Mouse (Mus musculus) olfactory bulb, adult 2 months (tissue): ENCODE results near the gene Lmx1b. TPM values are rescaled to one million over a fixed set of nuclear protein-coding genes. Genes with fewer than 3 reads are reported as not detected.

Source experiments
- H3K27ac ChIP-seq: fragments of 200-500 bp; 2 replicates; pipeline ENCODE4 v1.5.1; 2012; ENCODE audit warnings: low read depth, low read length; ENCODE audit not compliant: insufficient read depth
- H3K4me1 ChIP-seq: fragments of 200-500 bp; 2 replicates; pipeline ENCODE4 v1.6.1; 2012; ENCODE audit warnings: low read length; ENCODE audit not compliant: control insufficient read depth, insufficient read depth
- H3K4me3 ChIP-seq: fragments of 200-500 bp; 2 replicates; pipeline ENCODE4 v1.5.1; 2012; ENCODE audit warnings: mild to moderate bottlenecking, low read depth, low read length, moderate library complexity; ENCODE audit not compliant: insufficient read depth
- CTCF ChIP-seq: fragments of 200-500 bp; IDR thresholded peaks from 2 replicates; pipeline ENCODE4 v1.5.1; 2012; ENCODE audit warnings: low read depth, mild to moderate bottlenecking, low read length, moderate library complexity; ENCODE audit not compliant: insufficient read depth
- POLR2A ChIP-seq: fragments of 200-500 bp; IDR thresholded peaks from 2 replicates; pipeline ENCODE4 v1.6.1; 2012; ENCODE audit warnings: mild to moderate bottlenecking, low read depth, low read length, moderate library complexity; ENCODE audit not compliant: insufficient read depth
- WGBS: fragments of 180-500 bp; shearing (Covaris S2); methylation state at CpG from one replicate; pipeline ENCODE4 v1.1.7; 2018; 5-methylcytosine and 5-hydroxymethylcytosine counted together
- polyA plus RNA-seq: library from polyadenylated mRNA; stranded (reverse); fragments of >200 nt; gene quantifications from 2 replicates; pipeline ENCODE4 v1.2.4, GENCODE M21; 2012; ENCODE audit warnings: low replicate concordance; ENCODE audit not compliant: missing spikeins, insufficient read depth, insufficient read length

Lmx1b gene
- polyA plus RNA-seq, 1 experiment = not detected

- TF ChIP-seq POLR2A (no peak), CTCF (no peak)
- WGBS = 31% methylated on average over 5 of the region's 5 CpGs
- no peak overlapping the region for H3K4me3 ChIP-seq
- H3K27ac ChIP-seq = no peak overlapping the region
- H3K4me1 ChIP-seq = peaks cover 12% of the 10 kb centered on the region
Measured at GRCm38 (mm10) chr2:33633237-33633636, 7.1 kb downstream of the Lmx1b start.

GRCm38 (mm10) chr2:33632551-33633059, 7.7 kb downstream of the Lmx1b start:
- Histone ChIP-seq H3K27ac (no peak overlapping the region), H3K4me3 (no peak overlapping the region), H3K4me1 (peaks cover 12% of the 10 kb centered on the region)
- WGBS = 18% methylated on average over 5 of the region's 5 CpGs
- TF ChIP-seq POLR2A (no peak), CTCF (no peak)

DNA sequence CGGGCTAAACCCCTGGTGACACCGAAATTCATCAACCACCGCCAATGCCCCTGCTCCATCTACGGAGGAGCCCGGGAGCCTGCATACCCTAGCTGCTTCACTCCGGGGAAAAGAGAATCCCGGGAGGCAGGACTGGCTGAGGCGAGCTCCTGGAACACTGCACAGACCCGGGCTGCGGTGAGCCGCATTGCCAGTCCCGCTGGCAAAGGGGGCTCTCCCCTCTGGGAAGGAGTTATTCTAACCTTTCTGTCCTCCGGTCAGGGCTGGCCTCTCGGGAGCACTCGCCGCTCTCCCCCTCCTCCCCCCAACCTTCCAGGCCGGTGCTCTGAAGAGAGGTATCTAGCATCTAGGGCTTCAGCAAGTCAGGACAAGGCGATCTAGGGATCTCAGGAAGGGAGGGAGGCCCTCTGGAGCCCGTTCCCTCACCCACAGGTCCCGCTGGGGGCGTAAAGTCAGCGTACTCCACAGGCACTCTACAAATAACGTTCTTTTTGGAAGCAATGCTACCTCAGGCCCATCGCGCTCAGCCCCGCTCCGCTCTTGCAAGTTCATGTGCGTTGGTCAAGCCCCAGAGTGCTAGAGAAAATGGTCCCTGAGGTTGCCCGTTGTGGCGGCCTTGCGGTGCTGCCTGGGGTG, 8.5 kb downstream of the Lmx1b start:
- TF ChIP-seq CTCF (no peak), POLR2A (no peak)
- H3K27ac ChIP-seq = no peak overlapping the region
- peaks cover 12% of the 10 kb centered on the region for H3K4me1 ChIP-seq
- H3K4me3 ChIP-seq = no peak overlapping the region
- 2% methylated on average over 31 of the region's 31 CpGs for WGBS

GRCm38 (mm10) chr2:33631022-33631707, 9.1 kb downstream of the Lmx1b start:
- H3K4me1 ChIP-seq = peaks cover 12% of the 10 kb centered on the region
- H3K27ac ChIP-seq = no peak overlapping the region
- no peak overlapping the region for H3K4me3 ChIP-seq
- TF ChIP-seq POLR2A = no peak
- TF ChIP-seq CTCF = no peak
- 2% methylated on average over 40 of the region's 40 CpGs for WGBS

GRCm38 (mm10) chr2:33630081-33631021, 10.0 kb downstream of the Lmx1b start:
- Histone ChIP-seq H3K4me1 (peaks cover 12% of the 10 kb centered on the region), H3K4me3 (no peak overlapping the region), H3K27ac (no peak overlapping the region)
- 4% methylated on average over 34 of the region's 34 CpGs for WGBS
- TF ChIP-seq POLR2A (no peak), CTCF (no peak)

- Histone ChIP-seq H3K4me1 (peaks cover 12% of the 10 kb centered on the region), H3K27ac (no peak overlapping the region), H3K4me3 (no peak overlapping the region)
- no peak for TF ChIP-seq CTCF
- 0 out of 2 replicates have a peak, but pooled peaks have one; percentile 10 for TF ChIP-seq POLR2A
- WGBS = 18% methylated on average over 6 of the region's 6 CpGs
Measured at GRCm38 (mm10) chr2:33629641-33630040, 10.7 kb downstream of the Lmx1b start.

DNA sequence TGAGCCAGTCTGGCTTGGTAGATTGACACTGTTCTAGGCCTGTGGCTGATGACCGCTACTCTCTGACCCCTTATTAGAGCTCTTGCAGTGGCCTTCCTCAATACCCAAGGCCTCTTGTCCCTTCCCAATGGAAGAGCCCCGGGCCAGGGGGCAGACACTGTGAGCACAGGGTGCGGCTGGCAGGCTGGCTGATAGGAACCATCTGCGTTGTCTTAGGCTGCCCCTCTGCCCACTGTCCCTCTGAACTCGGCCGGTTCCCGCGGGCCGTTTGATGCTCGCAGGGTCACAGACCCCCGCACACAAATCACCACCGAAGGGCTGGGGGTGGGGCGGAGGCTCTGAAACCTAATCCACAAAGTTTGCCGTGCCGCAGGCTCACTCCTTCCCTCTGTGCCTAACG, 11.5 kb downstream of the Lmx1b start:
- H3K4me1 ChIP-seq = peaks cover 12% of the 10 kb centered on the region
- 9% methylated on average over 16 of the region's 16 CpGs for WGBS
- H3K4me3 ChIP-seq = no peak overlapping the region
- TF ChIP-seq CTCF = no peak
- TF ChIP-seq POLR2A = no peak
- no peak overlapping the region for H3K27ac ChIP-seq

DNA sequence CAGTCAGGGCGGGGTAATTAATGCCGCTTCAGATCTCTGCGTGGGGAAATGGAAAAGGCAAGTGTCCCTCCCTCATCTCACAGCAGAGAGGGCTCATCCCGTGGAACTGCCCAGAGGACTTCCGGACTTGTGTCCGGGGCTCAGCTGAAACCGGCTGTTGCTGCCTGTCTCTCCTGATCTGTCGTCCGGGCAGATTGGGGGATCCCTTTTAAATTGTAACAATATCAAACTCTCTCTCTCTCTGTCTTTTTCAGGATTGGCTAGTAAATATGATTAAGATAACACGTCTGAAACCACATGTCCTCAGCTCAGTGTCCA, 13.3 kb downstream of the Lmx1b start:
- H3K4me1 ChIP-seq = peaks cover 9% of the 10 kb centered on the region
- H3K27ac ChIP-seq = no peak overlapping the region
- TF ChIP-seq POLR2A (no peak), CTCF (no peak)
- H3K4me3 ChIP-seq = no peak overlapping the region
- 45% methylated on average over 10 of the region's 10 CpGs for whole genome bisulfite sequencing
